Mouse (Mus musculus) E14TG2a.4 (cell line): Measurements from ENCODE around the gene Trmu.

Source experiments
- CTCF ChIP-seq: conservative IDR thresholded peaks from 2 replicates; pipeline ENCODE4 v1.5.1; 2014; ENCODE audit warnings: low read length
- POU5F1 ChIP-seq: IDR thresholded peaks from 2 replicates; pipeline ENCODE4 v1.6.1; 2014; ENCODE audit warnings: low read length, borderline replicate concordance

- TF ChIP-seq CTCF = no peak
- TF ChIP-seq POU5F1 = no peak
These were observed 34.0 kb upstream of the Trmu start for GRCm38 (mm10) chr15:85845071-85845470.
